Mouse (Mus musculus) embryonic fibroblast, embryonic 13.5 days (primary cell): ENCODE results near the gene Cd7.

ENCODE experiments used
- CTCF ChIP-seq: IDR thresholded peaks from 2 replicates; pipeline ENCODE4 v1.5.1; 2011; ENCODE audit warnings: mild to moderate bottlenecking, control low read depth, low read length, moderate library complexity, borderline replicate concordance; ENCODE audit not compliant: insufficient read depth
- POLR2A ChIP-seq: IDR thresholded peaks from 2 replicates; pipeline ENCODE4 v1.6.1; 2011; ENCODE audit warnings: low read depth, mild to moderate bottlenecking, control low read depth, low read length, moderate library complexity

DNA sequence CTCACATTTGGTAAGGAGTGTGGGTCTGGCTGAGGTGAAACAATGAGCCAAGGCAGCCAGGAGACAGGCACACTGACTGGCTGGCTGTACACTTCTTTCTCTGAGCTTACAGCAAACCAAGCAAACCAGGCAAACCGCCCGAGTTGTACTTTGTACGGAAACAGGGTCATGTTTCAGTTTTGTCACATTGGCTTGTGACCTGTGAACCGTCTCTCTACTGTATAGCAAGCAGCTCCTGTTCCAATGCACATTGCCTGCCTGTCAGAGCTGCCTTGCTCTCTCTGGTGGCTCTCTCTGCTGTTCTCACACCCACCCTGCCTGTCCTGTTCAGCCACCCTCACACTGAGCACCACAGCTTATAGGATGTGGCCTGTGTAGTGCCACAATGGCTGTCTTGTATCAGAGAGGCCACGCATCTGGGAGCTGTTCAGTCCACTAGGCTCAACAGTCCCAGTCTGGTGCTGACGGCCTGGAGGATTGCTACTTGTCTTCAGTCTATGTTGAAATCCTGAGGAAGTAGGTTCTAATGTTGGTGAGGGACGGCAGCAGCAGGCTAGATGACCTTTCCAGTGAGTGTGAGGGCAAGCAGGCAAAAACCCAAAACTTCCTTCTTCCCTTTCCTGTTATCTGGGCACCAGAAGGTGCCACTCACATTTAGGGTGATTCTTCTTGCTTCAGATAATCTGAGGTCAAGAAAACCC, 17.5 kb upstream of the Cd7 start:
- TF ChIP-seq CTCF (no peak), POLR2A (no peak)
